Mouse (Mus musculus) inflammation-experienced regulatory T-cells, adult 6 months (primary cell): ENCODE results near the gene Sumo2. TPM values are rescaled to one million over a fixed set of nuclear protein-coding genes. Genes with fewer than 3 reads are reported as not detected.
"Not testable (repeated sequence)": the region's sequence is repeated elsewhere in the genome, so short reads cannot be mapped to it uniquely, and the experiment has no call there.

Source experiments
- ATAC-seq: one replicate; pipeline ENCODE4 v1.8.0; 2017
- polyA plus RNA-seq, 3 experiments: library from polyadenylated mRNA; unstranded; fragments of 100-300 nt; shearing (Covaris generic); gene quantifications; one replicate each; pipeline ENCODE4 v1.2.1; 2017

Gene Sumo2
- polyA plus RNA-seq, 3 experiments from 2014 or later = 668 to 906 (median 737) TPM

DNA sequence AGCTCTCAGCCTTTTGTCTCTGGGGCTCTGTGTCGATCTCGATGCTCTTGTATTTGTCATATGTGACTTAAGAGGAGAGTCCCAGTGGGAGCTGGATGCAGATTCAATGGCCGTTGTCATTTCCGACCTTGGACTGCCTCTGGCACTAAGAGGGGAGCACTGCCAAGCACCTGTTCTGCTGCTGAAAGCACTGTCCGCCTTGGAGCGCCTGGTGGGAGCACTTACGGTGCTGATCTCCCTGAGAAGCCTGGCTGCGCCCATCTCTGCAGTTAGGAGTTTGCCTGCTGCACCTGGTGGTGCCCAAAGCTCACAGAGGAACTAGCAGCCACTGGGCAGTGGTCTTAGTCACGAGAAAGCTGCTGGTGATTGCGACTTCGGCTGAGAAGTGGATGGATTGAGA, 52.8 kb downstream of the Sumo2 start:
- no peak for ATAC-seq

DNA sequence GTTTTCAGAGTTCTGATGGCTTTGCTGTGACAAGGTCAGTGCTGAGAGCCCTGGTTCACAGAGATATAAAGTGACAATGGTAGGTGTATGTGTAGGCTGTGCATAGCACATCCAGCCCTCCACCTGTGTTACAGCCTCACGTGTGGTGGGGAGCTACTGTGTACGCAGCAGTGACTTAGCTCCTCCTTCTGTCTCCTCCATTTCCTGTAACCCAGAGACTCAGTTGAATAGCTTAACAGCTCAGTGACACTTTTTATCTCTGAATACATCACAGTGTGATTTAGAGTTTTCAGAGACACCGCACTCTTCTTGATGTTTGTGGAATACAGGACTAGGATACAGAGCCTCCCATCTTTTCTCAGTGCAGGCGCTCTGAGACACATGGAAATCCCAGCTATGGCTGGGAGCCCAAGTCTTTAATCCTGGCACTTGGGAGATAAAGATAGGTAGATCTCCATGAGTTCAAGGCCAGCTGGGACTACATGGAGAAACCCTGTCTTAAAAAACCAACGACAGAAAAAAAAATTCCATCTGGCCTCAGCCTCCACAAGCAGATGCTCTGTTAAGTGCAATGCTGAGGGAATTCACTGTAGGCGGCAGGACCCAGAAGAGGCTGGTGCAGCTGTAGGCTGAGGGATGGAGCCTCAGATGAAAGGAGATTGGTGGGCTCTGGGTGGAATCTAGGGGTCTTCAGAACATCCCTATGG, 54.4 kb downstream of the Sumo2 start:
- peak; percentile 95 for ATAC-seq

DNA sequence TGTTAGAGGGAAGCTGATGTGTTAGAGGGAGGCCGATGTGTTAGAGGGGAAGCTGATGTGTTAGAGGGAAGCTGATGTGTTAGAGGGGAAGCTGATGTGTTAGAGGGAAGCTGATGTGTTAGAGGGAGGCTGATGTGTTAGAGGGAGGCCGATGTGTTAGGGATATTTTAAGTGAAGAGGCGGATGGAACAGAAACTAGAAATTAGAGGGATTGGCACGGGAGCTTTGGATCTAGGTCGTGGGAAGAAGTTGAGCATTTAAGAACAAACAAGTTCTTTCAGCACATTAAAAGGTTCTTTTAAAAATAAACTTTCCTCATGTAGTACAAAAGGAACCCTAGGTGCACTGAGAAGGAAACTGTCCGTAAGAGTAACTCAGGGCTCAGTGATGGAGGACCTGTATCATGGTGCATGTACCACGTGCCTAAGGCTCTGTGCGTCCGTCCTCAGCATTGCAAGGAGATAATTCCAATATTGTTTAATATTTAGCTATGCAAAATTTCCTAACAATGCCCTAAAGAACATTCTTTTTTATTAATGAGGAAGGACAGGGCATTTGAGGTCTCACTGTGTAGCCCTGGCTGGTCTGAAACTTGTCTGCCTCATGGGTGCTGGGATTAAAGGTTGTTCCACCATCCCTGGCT, 57.7 kb downstream of the Sumo2 start:
- ATAC-seq = no peak

DNA sequence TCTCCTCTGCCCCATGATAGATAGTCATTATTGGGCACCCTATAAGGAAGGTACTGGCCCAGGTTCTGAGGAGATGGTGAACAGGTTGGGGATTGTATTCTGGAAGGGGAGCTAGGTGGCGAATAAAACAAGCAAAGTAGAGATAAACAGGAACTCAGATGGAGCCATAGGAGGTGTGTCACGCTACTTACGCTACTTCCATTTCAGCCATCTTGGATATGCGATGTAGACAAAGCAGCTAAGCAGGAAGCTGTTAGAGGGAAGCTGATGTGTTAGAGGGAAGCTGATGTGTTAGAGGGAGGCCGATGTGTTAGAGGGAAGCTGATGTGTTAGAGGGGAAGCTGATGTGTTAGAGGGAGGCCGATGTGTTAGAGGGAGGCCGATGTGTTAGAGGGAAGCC, 58.7 kb downstream of the Sumo2 start:
- ATAC-seq = peak; percentile 29

DNA sequence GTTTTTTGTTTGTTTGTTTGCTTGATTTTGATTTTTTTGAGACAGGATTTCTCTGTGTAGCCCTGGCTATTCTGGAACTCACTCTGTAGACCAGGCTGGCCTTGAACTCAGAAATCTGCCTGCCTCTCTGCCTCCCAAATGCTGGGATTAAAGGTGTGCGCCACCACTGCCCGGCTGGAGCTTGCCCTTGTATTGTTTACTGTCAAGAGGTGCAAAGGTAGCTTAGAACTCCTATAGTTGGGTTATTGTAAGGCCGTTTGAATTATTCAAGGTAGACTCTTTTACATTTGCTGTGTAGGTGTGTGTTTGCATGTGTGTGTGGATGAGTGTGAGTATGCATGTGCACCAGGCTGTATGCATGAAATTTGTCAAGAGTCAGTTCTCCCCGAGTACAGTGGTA, 59.4 kb downstream of the Sumo2 start:
- ATAC-seq = not testable (repeated sequence)

DNA sequence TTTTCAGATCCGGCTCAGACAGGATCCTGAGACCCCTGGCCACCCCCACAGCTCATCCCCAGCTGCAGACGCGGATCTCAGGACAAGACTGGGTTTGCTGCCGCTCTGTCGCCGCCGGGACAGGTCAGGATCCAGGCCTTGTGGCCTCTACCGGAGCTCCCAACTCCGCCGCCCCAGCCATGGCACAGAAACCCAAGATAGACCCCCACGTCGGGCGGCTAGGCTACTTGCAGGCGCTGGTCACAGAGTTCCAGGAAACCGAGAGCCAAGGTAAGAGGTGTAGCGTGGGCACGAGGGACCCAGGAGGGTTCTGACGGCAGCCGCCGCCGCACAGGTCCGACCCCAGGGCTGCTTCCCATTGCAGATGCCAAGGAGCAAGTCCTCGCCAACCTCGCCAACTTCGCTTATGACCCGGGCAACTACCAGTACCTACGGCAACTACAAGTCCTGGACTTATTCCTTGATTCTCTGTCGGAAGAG, 60.3 kb downstream of the Sumo2 start:
- no peak for ATAC-seq

DNA sequence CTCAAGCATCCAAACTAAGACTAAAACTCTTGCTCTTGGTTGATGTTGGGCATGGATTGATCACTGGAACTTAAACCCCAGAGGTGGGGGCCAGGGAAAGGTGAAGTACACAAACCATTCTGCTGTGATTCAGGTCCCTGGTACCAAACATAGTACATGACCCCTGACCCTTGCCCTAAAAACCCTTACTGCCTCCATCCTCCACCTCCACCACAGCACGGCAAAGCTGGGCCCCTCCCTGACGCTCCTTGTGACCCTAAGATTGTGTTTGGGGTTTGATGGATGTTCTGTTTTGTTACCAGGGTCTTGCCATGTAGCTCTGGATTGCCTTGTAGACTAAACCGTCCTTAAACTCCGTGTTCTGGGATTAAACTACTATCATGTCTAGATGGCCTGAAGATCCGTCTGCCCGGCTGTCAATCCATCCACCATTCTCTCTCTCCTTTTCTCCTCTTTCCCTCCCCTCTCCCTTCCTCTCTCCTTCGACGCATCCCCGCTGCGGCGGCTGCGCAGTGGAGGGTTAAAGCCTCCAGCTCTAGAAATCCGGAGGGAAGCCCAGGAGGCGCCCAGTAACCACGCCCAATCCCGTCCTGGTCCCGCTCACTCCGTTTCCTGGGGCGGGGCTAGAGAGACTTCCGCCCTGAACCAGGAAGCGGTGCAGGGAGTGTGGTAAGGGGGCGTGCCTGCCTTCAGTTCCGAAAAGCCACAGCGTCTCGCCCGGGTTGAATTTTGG, 60.9 kb downstream of the Sumo2 start, which contains the start of gene Armc7:
Gene Armc7 (plus strand): TSS at position 643 of the 733 bp plus-strand sequence.
- peak; percentile 92 for ATAC-seq

DNA sequence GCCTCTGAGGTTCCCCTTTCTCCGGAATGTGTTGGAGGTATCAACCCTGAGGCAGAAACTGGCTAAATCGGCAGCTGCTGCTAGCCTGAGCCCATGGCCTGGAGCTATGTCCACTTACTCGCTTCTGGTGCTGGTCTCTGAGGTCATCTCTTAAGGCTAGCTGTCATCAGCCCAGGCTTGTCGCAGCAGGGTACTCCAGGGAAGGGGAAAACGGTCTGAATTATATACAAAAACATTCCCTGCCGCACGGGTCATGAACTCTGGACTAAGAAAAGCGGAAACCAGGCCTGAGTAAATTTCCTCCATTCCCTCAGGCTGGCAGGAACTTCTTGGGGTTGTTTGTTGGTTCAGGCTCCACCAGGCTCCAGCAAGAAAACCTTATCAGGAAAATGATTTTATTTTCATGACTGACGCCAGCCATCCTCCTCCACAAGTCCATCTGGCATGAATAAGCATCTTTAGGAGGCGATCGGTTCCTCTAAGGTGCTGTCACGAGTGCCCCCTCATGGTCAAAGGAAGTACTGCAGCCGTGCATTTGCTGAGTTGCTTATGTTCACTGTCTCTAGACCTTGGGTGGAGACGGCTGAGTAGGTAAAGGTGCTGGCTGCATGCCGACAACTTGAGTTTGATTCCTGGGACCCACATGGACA, 62.3 kb downstream of the Sumo2 start:
- ATAC-seq = peak; percentile 21

Other genes with a start within 250 kb of the Sumo2 start
- 1 to 10 TPM in 1 of 3 experiments, under 1 TPM in 2; 0.62 to 1.1 (median 0.78) TPM for gene Fads6, start 238.6 kb downstream of the Sumo2 start, polyA plus RNA-seq
- not detected for gene Otop2, start 229.1 kb downstream of the Sumo2 start, polyA plus RNA-seq
- not detected for gene Ush1g, start 214.2 kb downstream of the Sumo2 start, polyA plus RNA-seq
- not detected for gene Otop3, start 201.5 kb downstream of the Sumo2 start, polyA plus RNA-seq
- 1 to 10 TPM; 1.9 to 3.4 (median 2.6) TPM for gene Hid1, start 168.5 kb downstream of the Sumo2 start, polyA plus RNA-seq
- not detected for gene Cdr2l, start 154.4 kb downstream of the Sumo2 start, polyA plus RNA-seq
- gene Mrpl58, start 132.5 kb downstream of the Sumo2 start, polyA plus RNA-seq = 100 to 1,000 TPM; 173 to 208 (median 179) TPM
- 100 to 1,000 TPM; 696 to 777 (median 721) TPM for gene Atp5h, start 116.3 kb downstream of the Sumo2 start, polyA plus RNA-seq
- 10 to 100 TPM in 2 of 3 experiments, 1 to 10 TPM in 1; 5.6 to 15.7 (median 14.9) TPM for gene Kctd2, start 116.1 kb downstream of the Sumo2 start, polyA plus RNA-seq
- not detected for gene Trim80, start 95.7 kb downstream of the Sumo2 start, polyA plus RNA-seq
- 1 to 10 TPM; 1.1 to 3.5 (median 2.8) TPM for gene Slc16a5, start 73.8 kb downstream of the Sumo2 start, polyA plus RNA-seq
- 10 to 100 TPM; 68.2 to 95.6 (median 70.3) TPM for gene Armc7, start 60.6 kb downstream of the Sumo2 start, polyA plus RNA-seq
- 100 to 1,000 TPM; 242 to 269 (median 245) TPM for gene Nt5c, start 44.4 kb downstream of the Sumo2 start, polyA plus RNA-seq
- 100 to 1,000 TPM; 619 to 638 (median 633) TPM for gene Jpt1, start 21.9 kb downstream of the Sumo2 start, polyA plus RNA-seq
- gene Nup85, start 28.2 kb upstream of the Sumo2 start, polyA plus RNA-seq = 10 to 100 TPM; 46.0 to 56.8 (median 53.8) TPM
- 10 to 100 TPM; 22.9 to 31.7 (median 27.9) TPM for gene Mrps7, start 67.6 kb upstream of the Sumo2 start, polyA plus RNA-seq
- 10 to 100 TPM; 24.8 to 36.2 (median 35.0) TPM for gene Gga3, start 67.8 kb upstream of the Sumo2 start, polyA plus RNA-seq
- gene Mif4gd, start 76.7 kb upstream of the Sumo2 start, polyA plus RNA-seq = 100 to 1,000 TPM; 192 to 274 (median 231) TPM
- 10 to 100 TPM; 69.3 to 87.8 (median 80.1) TPM for gene Slc25a19, start 92.0 kb upstream of the Sumo2 start, polyA plus RNA-seq
- gene Grb2, start 172.3 kb upstream of the Sumo2 start, polyA plus RNA-seq = 10 to 100 TPM; 31.7 to 35.5 (median 33.8) TPM
- gene Tmem94, start 229.2 kb upstream of the Sumo2 start, polyA plus RNA-seq = 10 to 100 TPM; 10.6 to 12.7 (median 11.5) TPM